Mouse (Mus musculus): ENCODE data around the gene C2cd5.

GRCm38 (mm10) chr6:143066859-143067258 lies 33.1 kb downstream of the C2cd5 start:
- no peak for TF ChIP-seq CTCF (IDR thresholded peaks at IDR 0.05; ENCODE audit: insufficient read depth, low read depth, low read length)
- no peak for TF ChIP-seq POLR2A (IDR thresholded peaks at IDR 0.05; ENCODE audit: insufficient read depth, low read depth, low read length)

Measured in olfactory bulb, adult 2 months (tissue).